Comparison of ENCODE assay signal across 11 mouse cellular contexts in genomic region chr2:26317991-26318672, GRCm38 (mm10). TPM values are rescaled to one million over a fixed set of nuclear protein-coding genes. Genes with fewer than 3 reads are reported as not detected.
DNase-seq lines count a peak whose midpoint lies in the region; ATAC-seq and TF ChIP-seq lines count a peak whose summit lies in the region.
"Had no signal": no experiment of that assay in that cellular context is flagged by ENCODE, and none has a peak within 500 bp of the region (broad histone marks: within the 10 kb centered on the region; RNA-seq: fewer than 3 reads in every experiment).

No protein-coding gene starts in this region.

- peaks cover 67% of the 10 kb centered on the region for H3K4me1 ChIP-seq in heart, embryonic 12.5 days (replicated peaks)
- H3K4me1 ChIP-seq in embryonic facial prominence, embryonic 12.5 days, result peaks cover 47% of the 10 kb centered on the region
- H3K4me1 ChIP-seq in hindbrain, embryonic 13.5 days (replicated peaks), result peaks cover 80% of the 10 kb centered on the region
- peaks cover 51% of the 10 kb centered on the region for H3K4me1 ChIP-seq in midbrain, embryonic 14.5 days (ENCODE audit: control insufficient read depth, insufficient read depth, low read length)
- H3K4me1 ChIP-seq in kidney, adult 2 months (ENCODE audit: control insufficient read depth, insufficient read depth, low read length), result no peaks in the 10 kb centered on the region

- TF ChIP-seq POLR2A in kidney, adult 2 months (IDR thresholded peaks at IDR 0.05; ENCODE audit: low read depth, low read length), result no peak

- no peak overlapping the region for H3K4me3 ChIP-seq in heart, embryonic 12.5 days
- no peak overlapping the region for H3K4me3 ChIP-seq in embryonic facial prominence, embryonic 12.5 days
- peak overlapping the region; percentile 78 for H3K4me3 ChIP-seq in hindbrain, embryonic 13.5 days
- H3K4me3 ChIP-seq in midbrain, embryonic 14.5 days (replicated peaks; ENCODE audit: low read depth, low read length), result peak overlapping the region; percentile 97; the same call in 1 of the 2 replicates
- H3K4me3 ChIP-seq in kidney, adult 2 months (ENCODE audit: insufficient read depth, low read depth, low read length), result no peak overlapping the region

- H3K27me3 ChIP-seq in heart, embryonic 12.5 days (replicated peaks), result no peaks in the 10 kb centered on the region
- H3K27me3 ChIP-seq in embryonic facial prominence, embryonic 12.5 days, result no peaks in the 10 kb centered on the region
- H3K27me3 ChIP-seq in hindbrain, embryonic 13.5 days, result no peaks in the 10 kb centered on the region
- H3K27me3 ChIP-seq in midbrain, embryonic 14.5 days (ENCODE audit: control insufficient read depth, insufficient read depth, low read length), result no peaks in the 10 kb centered on the region
- no peaks in the 10 kb centered on the region for H3K27me3 ChIP-seq in kidney, adult 2 months (replicated peaks; ENCODE audit: control insufficient read depth, insufficient read depth, low read length)

- H3K9ac ChIP-seq in heart, embryonic 12.5 days, result peak overlapping the region; percentile 92
- H3K9ac ChIP-seq in embryonic facial prominence, embryonic 12.5 days, result peak overlapping the region; percentile 90; the same call in 1 of the 2 replicates
- peak overlapping the region; percentile 96 for H3K9ac ChIP-seq in hindbrain, embryonic 13.5 days
- H3K9ac ChIP-seq in midbrain, embryonic 14.5 days (replicated peaks; ENCODE audit: low read length), result peak overlapping the region; percentile 98; the same call in 1 of the 2 replicates

- 84% methylated on average over 3 of the region's 3 CpGs for WGBS in heart, embryonic 12.5 days
- 86% methylated on average over 3 of the region's 3 CpGs for WGBS in embryonic facial prominence, embryonic 12.5 days
- 84% methylated on average over 3 of the region's 3 CpGs for WGBS in hindbrain, embryonic 13.5 days
- WGBS in midbrain, embryonic 14.5 days, result 91% methylated on average over 3 of the region's 3 CpGs
- 89% methylated on average over 3 of the region's 3 CpGs for WGBS in kidney, adult 2 months

- H3K4me2 ChIP-seq in heart, embryonic 12.5 days, result no peak overlapping the region
- peak overlapping the region; percentile 88 for H3K4me2 ChIP-seq in embryonic facial prominence, embryonic 12.5 days (replicated peaks)
- peak overlapping the region; percentile 99 for H3K4me2 ChIP-seq in hindbrain, embryonic 13.5 days
- H3K4me2 ChIP-seq in midbrain, embryonic 14.5 days (ENCODE audit: low read length), result peak overlapping the region; percentile 98
- H3K4me2 ChIP-seq: liver, embryonic 11.5 days had no signal

- intact Hi-C loops in heart, postnatal 36 days (cut with DNase I), result loop anchor here (5.0 kb wide), 2 partner anchors 34 to 124 kb away; partner anchors contain the start of gene Dnlz

- H3K27ac ChIP-seq in heart, embryonic 12.5 days (ENCODE audit: poor library complexity, severe bottlenecking), result no peak overlapping the region
- no peak overlapping the region for H3K27ac ChIP-seq in embryonic facial prominence, embryonic 12.5 days
- no peak overlapping the region for H3K27ac ChIP-seq in hindbrain, embryonic 13.5 days
- no peak overlapping the region for H3K27ac ChIP-seq in midbrain, embryonic 14.5 days (replicated peaks; ENCODE audit: low read depth, low read length)
- no peak overlapping the region for H3K27ac ChIP-seq in kidney, adult 2 months (ENCODE audit: insufficient read depth, low read depth, low read length)

- H3K9me3 ChIP-seq in heart, embryonic 12.5 days (replicated peaks), result no peaks in the 10 kb centered on the region
- H3K9me3 ChIP-seq in embryonic facial prominence, embryonic 12.5 days, result no peaks in the 10 kb centered on the region
- no peaks in the 10 kb centered on the region for H3K9me3 ChIP-seq in hindbrain, embryonic 13.5 days
- H3K9me3 ChIP-seq in midbrain, embryonic 14.5 days (ENCODE audit: control insufficient read depth, low read length), result no peaks in the 10 kb centered on the region

- H3K36me3 ChIP-seq in heart, embryonic 12.5 days, result peaks cover 10% of the 10 kb centered on the region
- peaks cover 11% of the 10 kb centered on the region for H3K36me3 ChIP-seq in embryonic facial prominence, embryonic 12.5 days
- peaks cover 19% of the 10 kb centered on the region for H3K36me3 ChIP-seq in hindbrain, embryonic 13.5 days
- H3K36me3 ChIP-seq in midbrain, embryonic 14.5 days (ENCODE audit: control insufficient read depth, insufficient read depth, low read length), result peaks cover 24% of the 10 kb centered on the region
- H3K36me3 ChIP-seq in kidney, adult 2 months (ENCODE audit: control insufficient read depth, insufficient read depth, low read length), result no peaks in the 10 kb centered on the region

- TF ChIP-seq CTCF in kidney, adult 2 months (conservative IDR thresholded peaks at IDR 0.05; ENCODE audit: insufficient read depth, insufficient read length, low read depth, low read length), result no peak

- ATAC-seq in heart, embryonic 12.5 days (ENCODE audit: insufficient number of reproducible peaks, low FRiP score), result no peak
- ATAC-seq in embryonic facial prominence, embryonic 12.5 days (ENCODE audit: insufficient number of reproducible peaks, insufficient read depth, low FRiP score, low TSS enrichment), result no peak
- no peak for ATAC-seq in hindbrain, embryonic 13.5 days (ENCODE audit: low FRiP score)
- ATAC-seq in midbrain, embryonic 14.5 days (ENCODE audit: low FRiP score, low TSS enrichment), result no peak
- ATAC-seq: CD4-positive, CD25-positive, alpha-beta regulatory T cell, adult 4 months had no signal

- DNase-seq in heart, postnatal 36 days, result no peak
- no peak for DNase-seq in midbrain, embryonic 14.5 days
- no peak for DNase-seq in kidney, adult 2 months
- DNase-seq in kidney, postnatal 25 days, result no peak
- DNase-seq in yolk sac, embryonic 10.5 days (ENCODE audit: low spot score), result no peak
- DNase-seq: right cerebral cortex, postnatal 4 days had no signal

RNA-seq across cellular contexts. Expression of gene Gpsm1, which starts 2.8 kb away (rescaled TPM):
- 38.0 and 39.9 TPM in 2 replicates for polyA plus RNA-seq in heart, embryonic 12.5 days (2016; fragmentation: Nextera tagmentation; extraction: Ambion mirVana)
- total RNA-seq in heart, postnatal 36 days (2021), result 100 to 1,000 TPM; 208 to 243 TPM
- polyA plus RNA-seq in embryonic facial prominence, embryonic 12.5 days (2016; fragmentation: Nextera tagmentation; extraction: Ambion mirVana), result 82.6 and 91.1 TPM in 2 replicates
- 149 and 165 TPM in 2 replicates for polyA plus RNA-seq in hindbrain, embryonic 13.5 days (2015; fragmentation: Nextera tagmentation; extraction: Ambion mirVana)
- 99.4 and 121 TPM in 2 replicates for polyA plus RNA-seq in midbrain, embryonic 14.5 days (2014; fragmentation: Nextera tagmentation; extraction: Ambion mirVana)
- polyA plus RNA-seq in kidney, adult 2 months (2012; rRNA removed), result 9.3 and 13.1 TPM in 2 replicates

RNA-seq across cellular contexts. Expression of gene Ccdc187, which starts 23.8 kb away (rescaled TPM):
- 0.05 and 0.09 TPM in 2 replicates for polyA plus RNA-seq in heart, embryonic 12.5 days (2016; fragmentation: Nextera tagmentation; extraction: Ambion mirVana)
- under 1 TPM; 0.03 to 0.08 TPM for total RNA-seq in heart, postnatal 36 days (2021)
- polyA plus RNA-seq in embryonic facial prominence, embryonic 12.5 days (2016; fragmentation: Nextera tagmentation; extraction: Ambion mirVana), result 0.08 and 0.18 TPM in 2 replicates
- 0.18 and 0.23 TPM in 2 replicates for polyA plus RNA-seq in hindbrain, embryonic 13.5 days (2015; fragmentation: Nextera tagmentation; extraction: Ambion mirVana)
- polyA plus RNA-seq in midbrain, embryonic 14.5 days (2014; fragmentation: Nextera tagmentation; extraction: Ambion mirVana), result 0.11 and 0.20 TPM in 2 replicates
- 0.02 and 0.12 TPM in 2 replicates for polyA plus RNA-seq in kidney, adult 2 months (2012; rRNA removed)
- polyA plus RNA-seq: CD4-positive, CD25-positive, alpha-beta regulatory T cell, adult 4 months; liver, embryonic 11.5 days had no signal

RNA-seq across cellular contexts. Expression of gene Dnlz, which starts 33.8 kb away (rescaled TPM):
- polyA plus RNA-seq in heart, embryonic 12.5 days (2016; fragmentation: Nextera tagmentation; extraction: Ambion mirVana), result 31.4 and 33.7 TPM in 2 replicates
- 10 to 100 TPM; 21.1 to 21.4 TPM for total RNA-seq in heart, postnatal 36 days (2021)
- 31.8 and 33.1 TPM in 2 replicates for polyA plus RNA-seq in embryonic facial prominence, embryonic 12.5 days (2016; fragmentation: Nextera tagmentation; extraction: Ambion mirVana)
- 29.0 and 29.6 TPM in 2 replicates for polyA plus RNA-seq in hindbrain, embryonic 13.5 days (2015; fragmentation: Nextera tagmentation; extraction: Ambion mirVana)
- 27.9 and 28.1 TPM in 2 replicates for polyA plus RNA-seq in midbrain, embryonic 14.5 days (2014; fragmentation: Nextera tagmentation; extraction: Ambion mirVana)
- 26.9 and 28.8 TPM in 2 replicates for polyA plus RNA-seq in kidney, adult 2 months (2012; rRNA removed)

RNA-seq across cellular contexts. Expression of gene Card9, which starts 42.6 kb away (rescaled TPM):
- polyA plus RNA-seq in heart, embryonic 12.5 days (2016; fragmentation: Nextera tagmentation; extraction: Ambion mirVana), result 0.56 and 0.58 TPM in 2 replicates
- total RNA-seq in heart, postnatal 36 days (2021), result 1 to 10 TPM; 1.4 to 1.5 TPM
- polyA plus RNA-seq in embryonic facial prominence, embryonic 12.5 days (2016; fragmentation: Nextera tagmentation; extraction: Ambion mirVana), result 0.87 and 0.97 TPM in 2 replicates
- 1.3 and 1.6 TPM in 2 replicates for polyA plus RNA-seq in hindbrain, embryonic 13.5 days (2015; fragmentation: Nextera tagmentation; extraction: Ambion mirVana)
- polyA plus RNA-seq in midbrain, embryonic 14.5 days (2014; fragmentation: Nextera tagmentation; extraction: Ambion mirVana), result 1.5 and 1.7 TPM in 2 replicates
- 2.1 and 2.5 TPM in 2 replicates for polyA plus RNA-seq in kidney, adult 2 months (2012; rRNA removed)

Comparison
In these comparisons a context has a peak if more than half of its experiments do, and no peak if none do; other contexts are left out.
1. H3K4me3 ChIP-seq: peak in hindbrain, embryonic 13.5 days (single experiment) and midbrain, embryonic 14.5 days (single experiment); none in heart, embryonic 12.5 days (single experiment), embryonic facial prominence, embryonic 12.5 days (single experiment) and kidney, adult 2 months (single experiment).
2. Peak in every context shown above with its lines, with median percentiles within 50 percentile points of each other: H3K9ac ChIP-seq.